In genomic region chr13:30198101-30198570, GRCm38 (mm10) we compare ENCODE assay signal across 9 mouse cellular contexts.
A peak's percentile ranks its signal among the peaks of the same experiment; 100 is the strongest.
DNase-seq lines count a peak whose midpoint lies in the region; ATAC-seq and TF ChIP-seq lines count a peak whose summit lies in the region.
"Had no signal": no experiment of that assay in that cellular context is flagged by ENCODE, and none has a peak within 500 bp of the region (broad histone marks: within the 10 kb centered on the region; RNA-seq: fewer than 3 reads in every experiment).

No protein-coding gene starts in this region.

- H3K4me3 ChIP-seq in gastrocnemius, adult 2 months, result no peak overlapping the region
- no peak overlapping the region for H3K4me3 ChIP-seq in CH12.LX (replicated peaks in 1 of 3; ENCODE audit: low read depth in 2 of 3, low read length in 2 of 3, poor library complexity in 1 of 3)
- no peak overlapping the region for H3K4me3 ChIP-seq in lung, embryonic 16.5 days (ENCODE audit: low read length)
- H3K4me3 ChIP-seq in stomach, postnatal 0 days (ENCODE audit: low read depth, low read length), result no peak overlapping the region
- H3K4me3 ChIP-seq: midbrain, embryonic 12.5 days had no signal

- dilution Hi-C loops in CH12.LX (cut with MboI; ENCODE audit: extremely low pct_ligation_motif_present, extremely low pct_unique_long_range_greater_than_20kb, low sequenced_read_pairs), result no loop called here

- peaks cover 5 to 25% of the 10 kb centered on the region in 2 experiments; a peak in 3 of 4 replicates for H3K4me1 ChIP-seq in CH12.LX (ENCODE audit: control insufficient read depth in 1 of 2, insufficient read depth in 2 of 2)
- peaks cover 4% of the 10 kb centered on the region; the same call in 1 of the 2 replicates for H3K4me1 ChIP-seq in lung, embryonic 16.5 days (replicated peaks; ENCODE audit: control insufficient read depth, insufficient read depth, low read length)
- H3K4me1 ChIP-seq in stomach, postnatal 0 days (replicated peaks; ENCODE audit: control insufficient read depth, insufficient read depth), result no peaks in the 10 kb centered on the region
- H3K4me1 ChIP-seq: midbrain, embryonic 12.5 days had no signal

- no peak overlapping the region for H3K4me2 ChIP-seq in CH12.LX (ENCODE audit: insufficient read depth, low read depth, poor library complexity, severe bottlenecking)
- no peak overlapping the region for H3K4me2 ChIP-seq in lung, embryonic 16.5 days (ENCODE audit: low read depth, low read length)
- H3K4me2 ChIP-seq in stomach, postnatal 0 days (replicated peaks; ENCODE audit: low read depth), result peak overlapping the region; percentile 17; the same call in 1 of the 2 replicates
- H3K4me2 ChIP-seq: midbrain, embryonic 12.5 days had no signal

- no peaks in the 10 kb centered on the region for H3K9me3 ChIP-seq in CH12.LX (replicated peaks; ENCODE audit: low read length)
- H3K9me3 ChIP-seq in lung, embryonic 16.5 days (ENCODE audit: control insufficient read depth, low read length), result no peaks in the 10 kb centered on the region
- no peaks in the 10 kb centered on the region for H3K9me3 ChIP-seq in stomach, postnatal 0 days (ENCODE audit: control insufficient read depth, low read length)
- H3K9me3 ChIP-seq: midbrain, embryonic 12.5 days had no signal

- no peak for TF ChIP-seq EP300 in CH12.LX (IDR thresholded peaks at IDR 0.05; ENCODE audit: low read length)
- peak; percentile 50 for TF ChIP-seq EP300 in stomach, postnatal 0 days (optimal IDR thresholded peaks at IDR 0.05)

- peak; percentile 70 for ATAC-seq in lung, embryonic 16.5 days (ENCODE audit: low read depth)
- ATAC-seq in stomach, postnatal 0 days (ENCODE audit: low FRiP score, low TSS enrichment), result peak; percentile 64

- no peaks in the 10 kb centered on the region for H3K79me2 ChIP-seq in CH12.LX (replicated peaks; ENCODE audit: control insufficient read depth, extremely low read depth, insufficient read depth, poor library complexity, severe bottlenecking)

- TF ChIP-seq CTCF in gastrocnemius, adult 2 months (IDR thresholded peaks at IDR 0.05), result no peak
- TF ChIP-seq CTCF in CH12.LX (conservative IDR thresholded peaks at IDR 0.05 in 1 of 2, IDR thresholded peaks at IDR 0.05 in 1 of 2; ENCODE audit: low read depth in 2 of 2, low read length in 2 of 2), result no peak
- no peak for TF ChIP-seq CTCF in stomach, postnatal 0 days (IDR thresholded peaks at IDR 0.05; ENCODE audit: low read depth)

- intact Hi-C loops in gastrocnemius, adult 2 months (cut with DNase I), result loop anchor here (10.0 kb wide), 1 partner anchor 57 kb away; no protein-coding TSS in a partner anchor
- intact Hi-C loops in gastrocnemius, postnatal 36 days (cut with DNase I), result no loop called here

- 67% methylated on average over 9 of the region's 9 CpGs for WGBS in lung, embryonic 16.5 days
- 54% methylated on average over 9 of the region's 9 CpGs for WGBS in stomach, postnatal 0 days

- TF ChIP-seq RAD21 in CH12.LX (IDR thresholded peaks at IDR 0.05; ENCODE audit: low read depth, low read length), result no peak

- no peak for TF ChIP-seq POLR2A in CH12.LX (IDR thresholded peaks at IDR 0.05; ENCODE audit: low read depth, low read length)

- H3K36me3 ChIP-seq in CH12.LX (replicated peaks in 1 of 2; ENCODE audit: control insufficient read depth in 1 of 2, insufficient read depth in 1 of 2, low read length in 1 of 2), result no peaks in the 10 kb centered on the region
- no peaks in the 10 kb centered on the region for H3K36me3 ChIP-seq in lung, embryonic 16.5 days (ENCODE audit: control insufficient read depth, insufficient read depth, low read length)
- H3K36me3 ChIP-seq in stomach, postnatal 0 days (ENCODE audit: control insufficient read depth, insufficient read depth, low read length), result no peaks in the 10 kb centered on the region
- H3K36me3 ChIP-seq: midbrain, embryonic 12.5 days had no signal

- DNase-seq in gastrocnemius, adult 2 months, result no peak
- DNase-seq in gastrocnemius, postnatal 36 days, result no peak
- DNase-seq in CH12.LX (ENCODE audit: extremely low read depth), result peak; percentile 16
- peak; percentile 69 for DNase-seq in stomach, postnatal 0 days (ENCODE audit: low spot score)
- DNase-seq in frontal cortex, adult 2 months (ENCODE audit: extremely low spot score in 1 of 2, low spot score in 1 of 2), result no peak
- no peak for DNase-seq in right cerebral cortex, postnatal 25 days
- DNase-seq in cerebellum, postnatal 36 days, result no peak

- in situ Hi-C loops in CH12.LX (cut with MboI; ENCODE audit: low pct_ligation_motif_present, low pct_unique_long_range_greater_than_20kb, low sequenced_read_pairs), result no loop called here

- H3K27me3 ChIP-seq in CH12.LX (replicated peaks), result no peaks in the 10 kb centered on the region
- H3K27me3 ChIP-seq in lung, embryonic 16.5 days (ENCODE audit: control insufficient read depth, insufficient read depth, low read depth, low read length), result no peaks in the 10 kb centered on the region
- no peaks in the 10 kb centered on the region for H3K27me3 ChIP-seq in stomach, postnatal 0 days (ENCODE audit: control insufficient read depth, insufficient read depth, low read length)
- H3K27me3 ChIP-seq: midbrain, embryonic 12.5 days had no signal

- H3K27ac ChIP-seq in gastrocnemius, adult 2 months, result peak overlapping the region; percentile 24; the same call in 1 of the 2 replicates
- H3K27ac ChIP-seq in CH12.LX (ENCODE audit: insufficient read depth, low read depth), result no peak overlapping the region
- peak overlapping the region; percentile 11 for H3K27ac ChIP-seq in lung, embryonic 16.5 days (ENCODE audit: low read length)
- H3K27ac ChIP-seq in stomach, postnatal 0 days (replicated peaks), result peak overlapping the region; percentile 77
- H3K27ac ChIP-seq: midbrain, embryonic 12.5 days had no signal

- H3K9ac ChIP-seq in CH12.LX (ENCODE audit: insufficient read depth, low read depth), result no peak overlapping the region
- H3K9ac ChIP-seq in lung, embryonic 16.5 days (ENCODE audit: low read length), result no peak overlapping the region
- H3K9ac ChIP-seq in stomach, postnatal 0 days (ENCODE audit: low read length), result no peak overlapping the region
- H3K9ac ChIP-seq: midbrain, embryonic 12.5 days had no signal

TF ChIP-seq in CH12.LX, 34 proteins besides CTCF, POLR2A, EP300 and RAD21:
- TF ChIP-seq UBTF (IDR thresholded peaks at IDR 0.05; ENCODE audit: low read depth, low read length) (no peak), CHD2 (IDR thresholded peaks at IDR 0.05; ENCODE audit: low read length) (no peak), IRF4 (IDR thresholded peaks at IDR 0.05; ENCODE audit: low read depth, low read length) (peak; percentile 11; the same call in 1 of the 2 replicates), SIN3A (IDR thresholded peaks at IDR 0.05; ENCODE audit: low read length) (no peak), POLR2AphosphoS2 (IDR thresholded peaks at IDR 0.05; ENCODE audit: low read depth, low read length) (no peak)

Comparison
In these comparisons a context has a peak if more than half of its experiments do, and no peak if none do; other contexts are left out.
1. DNase-seq: peak in CH12.LX (single experiment) and stomach, postnatal 0 days (single experiment); none in gastrocnemius, adult 2 months (single experiment), gastrocnemius, postnatal 36 days (0 of 2), frontal cortex, adult 2 months (0 of 2), right cerebral cortex, postnatal 25 days (single experiment) and cerebellum, postnatal 36 days (0 of 2).